ENCODE assay signal across 31 mouse cellular contexts in genomic region chr15:99872543-99872942, GRCm38 (mm10). TPM values are rescaled to one million over a fixed set of nuclear protein-coding genes. Genes with fewer than 3 reads are reported as not detected.
A peak's percentile ranks its signal among the peaks of the same experiment; 100 is the strongest.
DNase-seq lines count a peak whose midpoint lies in the region; ATAC-seq and TF ChIP-seq lines count a peak whose summit lies in the region.
"Had no signal": no experiment of that assay in that cellular context is flagged by ENCODE, and none has a peak within 500 bp of the region (broad histone marks: within the 10 kb centered on the region; RNA-seq: fewer than 3 reads in every experiment).

No protein-coding gene starts in this region.

- 86% methylated on average over 3 of the region's 3 CpGs for WGBS in intestine, embryonic 16.5 days
- WGBS in stomach, postnatal 0 days: 64% methylated on average over 3 of the region's 3 CpGs
- WGBS in limb, embryonic 10.5 days: 85% methylated on average over 3 of the region's 3 CpGs

- peak overlapping the region; percentile 50 for H3K4me2 ChIP-seq in intestine, embryonic 16.5 days (ENCODE audit: low read depth, low read length)
- H3K4me2 ChIP-seq in stomach, postnatal 0 days (replicated peaks; ENCODE audit: low read depth): no peak overlapping the region
- H3K4me2 ChIP-seq: embryonic facial prominence, embryonic 15.5 days; forebrain, embryonic 12.5 days; heart, embryonic 15.5 days; hindbrain, embryonic 13.5 days; limb, embryonic 15.5 days; liver, embryonic 13.5 days; midbrain, embryonic 12.5 days; neural tube, embryonic 13.5 days had no signal

- no peak for TF ChIP-seq CTCF in gastrocnemius, adult 2 months (IDR thresholded peaks at IDR 0.05)
- TF ChIP-seq CTCF in stomach, postnatal 0 days (IDR thresholded peaks at IDR 0.05; ENCODE audit: low read depth): no peak

- no peak overlapping the region for H3K9ac ChIP-seq in intestine, embryonic 16.5 days (ENCODE audit: low read depth, low read length)
- no peak overlapping the region for H3K9ac ChIP-seq in stomach, postnatal 0 days (ENCODE audit: low read length)
- H3K9ac ChIP-seq: embryonic facial prominence, embryonic 15.5 days; forebrain, embryonic 12.5 days; forebrain, postnatal 0 days; heart, embryonic 15.5 days; hindbrain, embryonic 13.5 days; limb, embryonic 15.5 days; liver, embryonic 13.5 days; midbrain, embryonic 12.5 days; neural tube, embryonic 13.5 days had no signal

- H3K36me3 ChIP-seq in intestine, embryonic 16.5 days (ENCODE audit: control insufficient read depth, insufficient read depth, low read length): no peaks in the 10 kb centered on the region
- H3K36me3 ChIP-seq in stomach, postnatal 0 days (ENCODE audit: control insufficient read depth, insufficient read depth, low read length): no peaks in the 10 kb centered on the region
- no peaks in the 10 kb centered on the region for H3K36me3 ChIP-seq in limb, embryonic 10.5 days
- H3K36me3 ChIP-seq: embryonic facial prominence, embryonic 10.5 days; embryonic facial prominence, embryonic 15.5 days; forebrain, embryonic 12.5 days; heart, embryonic 10.5 days; heart, embryonic 15.5 days; hindbrain, embryonic 13.5 days; limb, embryonic 15.5 days; liver, embryonic 13.5 days; midbrain, embryonic 12.5 days; neural tube, embryonic 13.5 days had no signal

- H3K27me3 ChIP-seq in intestine, embryonic 16.5 days (replicated peaks; ENCODE audit: control insufficient read depth, insufficient read depth, low read length): no peaks in the 10 kb centered on the region
- no peaks in the 10 kb centered on the region for H3K27me3 ChIP-seq in stomach, postnatal 0 days (ENCODE audit: control insufficient read depth, insufficient read depth, low read length)
- H3K27me3 ChIP-seq in limb, embryonic 10.5 days (ENCODE audit: low read depth, poor library complexity, severe bottlenecking): peaks cover 12% of the 10 kb centered on the region
- H3K27me3 ChIP-seq: embryonic facial prominence, embryonic 15.5 days; forebrain, embryonic 12.5 days; heart, embryonic 15.5 days; hindbrain, embryonic 13.5 days; limb, embryonic 15.5 days; neural tube, embryonic 13.5 days had no signal

- no peaks in the 10 kb centered on the region for H3K9me3 ChIP-seq in intestine, embryonic 16.5 days (ENCODE audit: control insufficient read depth, low read length)
- no peaks in the 10 kb centered on the region for H3K9me3 ChIP-seq in stomach, postnatal 0 days (ENCODE audit: control insufficient read depth, low read length)
- no peaks in the 10 kb centered on the region for H3K9me3 ChIP-seq in limb, embryonic 10.5 days (replicated peaks)
- H3K9me3 ChIP-seq: embryonic facial prominence, embryonic 10.5 days; embryonic facial prominence, embryonic 15.5 days; forebrain, embryonic 12.5 days; heart, embryonic 10.5 days; heart, embryonic 15.5 days; hindbrain, embryonic 13.5 days; limb, embryonic 15.5 days; liver, embryonic 13.5 days; megakaryocyte, embryonic 14.5 days; midbrain, embryonic 12.5 days; neural tube, embryonic 13.5 days had no signal

- DNase-seq in gastrocnemius, adult 2 months: no peak
- DNase-seq in gastrocnemius, postnatal 36 days: no peak
- DNase-seq in R1 (ENCODE audit: low read depth, low spot score): peak; percentile 90
- DNase-seq in stomach, postnatal 0 days (ENCODE audit: low spot score): no peak
- DNase-seq in limb, embryonic 10.5 days (ENCODE audit: low spot score): no peak
- DNase-seq in cerebellum, adult 18-20 months: no peak
- DNase-seq in spleen, adult 18-20 months: no peak
- DNase-seq: adrenal gland, postnatal 14 days; cerebellum, adult 2 months; cerebellum, postnatal 25 days; forebrain, postnatal 0 days; gastrocnemius, postnatal 10 days; kidney, adult 9 months; kidney, postnatal 10 days; left cerebral cortex, postnatal 4 days; liver, embryonic 13.5 days; lung, postnatal 4 days; thymus, adult 2 months; thymus, postnatal 36 days had no signal

- H3K4me3 ChIP-seq in gastrocnemius, adult 2 months: no peak overlapping the region
- H3K4me3 ChIP-seq in intestine, embryonic 16.5 days (ENCODE audit: low read length): peak overlapping the region; percentile 34
- H3K4me3 ChIP-seq in stomach, postnatal 0 days (ENCODE audit: low read depth, low read length): no peak overlapping the region
- H3K4me3 ChIP-seq in limb, embryonic 10.5 days: no peak overlapping the region
- H3K4me3 ChIP-seq: embryonic facial prominence, embryonic 10.5 days; embryonic facial prominence, embryonic 15.5 days; forebrain, embryonic 12.5 days; heart, embryonic 10.5 days; heart, embryonic 15.5 days; hindbrain, embryonic 13.5 days; limb, embryonic 15.5 days; liver, embryonic 13.5 days; megakaryocyte, embryonic 14.5 days; midbrain, embryonic 12.5 days; neural tube, embryonic 13.5 days had no signal

- peaks cover under 1% of the 10 kb centered on the region; the same call in 1 of the 2 replicates for H3K4me1 ChIP-seq in intestine, embryonic 16.5 days (ENCODE audit: control insufficient read depth, insufficient read depth, low read length)
- no peaks in the 10 kb centered on the region for H3K4me1 ChIP-seq in stomach, postnatal 0 days (replicated peaks; ENCODE audit: control insufficient read depth, insufficient read depth)
- H3K4me1 ChIP-seq in limb, embryonic 10.5 days: peaks cover 16% of the 10 kb centered on the region

- H3K27ac ChIP-seq in gastrocnemius, adult 2 months: peak overlapping the region; percentile 53; the same call in 1 of the 2 replicates
- H3K27ac ChIP-seq in intestine, embryonic 16.5 days (ENCODE audit: low read length): peak overlapping the region; percentile 40; the same call in 1 of the 2 replicates
- peak overlapping the region; percentile 19; the same call in 1 of the 2 replicates for H3K27ac ChIP-seq in stomach, postnatal 0 days (replicated peaks)
- no peak overlapping the region for H3K27ac ChIP-seq in limb, embryonic 10.5 days
- H3K27ac ChIP-seq: embryonic facial prominence, embryonic 10.5 days; embryonic facial prominence, embryonic 15.5 days; forebrain, embryonic 12.5 days; heart, embryonic 10.5 days; heart, embryonic 15.5 days; hindbrain, embryonic 13.5 days; limb, embryonic 15.5 days; liver, embryonic 13.5 days; midbrain, embryonic 12.5 days; neural tube, embryonic 13.5 days had no signal

- intact Hi-C loops in gastrocnemius, adult 2 months (cut with DNase I): no loop called here
- intact Hi-C loops in gastrocnemius, postnatal 36 days (cut with DNase I): no loop called here

- TF ChIP-seq EP300 in stomach, postnatal 0 days (optimal IDR thresholded peaks at IDR 0.05): no peak

- no peak for ATAC-seq in intestine, embryonic 16.5 days
- ATAC-seq in stomach, postnatal 0 days (ENCODE audit: low FRiP score, low TSS enrichment): no peak
- ATAC-seq: forebrain, postnatal 0 days; lung, postnatal 0 days had no signal

RNA-seq across cellular contexts. Expression of gene Lima1, which starts 2.7 kb away (rescaled TPM):
- 1 to 10 TPM; 7.9 to 9.8 TPM for total RNA-seq in gastrocnemius, adult 2 months (2021)
- 10 to 100 TPM in 1 of 2 experiments, 1 to 10 TPM in 1; 9.3 to 10.3 TPM for total RNA-seq in gastrocnemius, postnatal 36 days (2021)
- 105 and 112 TPM in 2 replicates for polyA plus RNA-seq in intestine, embryonic 16.5 days (2015; fragmentation: Nextera tagmentation; extraction: Ambion mirVana)
- polyA plus RNA-seq in stomach, postnatal 0 days (2015; fragmentation: Nextera tagmentation; extraction: Ambion mirVana): 70.1 and 77.1 TPM in 2 replicates
- polyA plus RNA-seq in limb, embryonic 10.5 days (2016; fragmentation: Nextera tagmentation; extraction: Ambion mirVana): 56.8 and 70.8 TPM in 2 replicates
